Mouse (Mus musculus) T-cell, adult 2 months (primary cell): ENCODE results near the gene Slc16a10.

Experiments used
- DNase-seq: peaks from one replicate; pipeline ENCODE4 v3.0.0; 2022; ENCODE audit warnings: low spot score

The Slc16a10 gene

DNA sequence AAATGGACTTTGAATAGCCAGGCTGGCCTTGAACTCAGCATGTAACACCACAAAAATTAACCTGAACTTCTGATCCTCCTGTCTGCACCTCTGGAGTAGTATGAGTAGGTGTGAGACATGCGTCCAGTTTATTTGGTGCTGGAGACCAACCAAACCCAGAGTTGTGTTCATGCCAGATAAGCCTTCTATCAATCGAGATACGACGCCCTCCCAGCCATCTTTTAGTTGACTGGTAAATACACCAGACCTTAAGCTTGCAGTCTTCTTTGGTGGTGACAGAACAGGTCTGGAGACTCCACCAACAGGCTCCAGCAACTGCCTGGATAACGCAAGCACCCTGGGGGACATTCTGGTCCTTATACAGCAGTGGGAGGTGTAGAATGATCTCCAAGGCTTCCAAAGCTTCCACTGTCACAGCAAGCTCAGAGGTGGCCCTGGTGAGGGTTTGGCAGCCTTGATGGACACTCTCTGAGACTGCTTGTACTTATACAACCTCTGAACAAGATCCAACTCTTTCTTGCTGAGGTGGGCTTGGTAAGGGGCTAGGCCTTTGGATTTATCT, 7.6 kb upstream of the Slc16a10 start:
- DNase-seq: no peak

DNA sequence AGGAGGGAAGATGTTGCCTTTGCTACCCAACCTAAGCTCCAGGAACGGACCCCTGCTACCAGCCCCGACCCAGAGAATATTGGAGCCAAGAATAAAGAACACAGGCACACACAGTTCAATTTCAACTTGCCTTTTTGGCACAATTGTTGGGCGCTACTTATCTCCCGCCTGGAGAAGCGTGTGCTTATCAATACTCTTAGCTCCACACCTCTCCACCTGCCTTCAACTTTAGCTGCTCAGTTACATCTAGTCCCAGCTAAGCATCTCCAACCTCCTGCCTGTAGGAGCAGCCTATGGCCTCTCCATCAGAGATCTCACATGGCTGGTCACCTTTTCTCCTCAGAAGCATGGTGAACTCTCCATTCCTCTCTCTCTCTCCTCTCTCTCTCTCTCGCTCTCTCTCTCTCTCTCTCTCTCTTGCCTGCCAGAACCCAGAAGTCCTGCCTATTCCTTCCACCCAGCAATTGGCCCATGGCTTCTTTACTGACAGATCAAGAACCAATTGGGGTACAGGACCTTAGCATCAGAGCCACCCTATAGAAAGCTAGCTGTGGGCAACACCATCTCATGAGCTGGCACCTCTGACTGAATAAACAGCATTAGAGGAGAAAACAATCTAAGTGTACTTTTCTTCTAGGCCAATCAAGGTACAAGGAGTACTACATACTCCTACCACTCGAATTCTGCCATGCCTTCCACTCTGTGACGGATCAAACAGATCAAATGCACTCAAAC, 5.4 kb upstream of the Slc16a10 start:
- no peak for DNase-seq

DNA sequence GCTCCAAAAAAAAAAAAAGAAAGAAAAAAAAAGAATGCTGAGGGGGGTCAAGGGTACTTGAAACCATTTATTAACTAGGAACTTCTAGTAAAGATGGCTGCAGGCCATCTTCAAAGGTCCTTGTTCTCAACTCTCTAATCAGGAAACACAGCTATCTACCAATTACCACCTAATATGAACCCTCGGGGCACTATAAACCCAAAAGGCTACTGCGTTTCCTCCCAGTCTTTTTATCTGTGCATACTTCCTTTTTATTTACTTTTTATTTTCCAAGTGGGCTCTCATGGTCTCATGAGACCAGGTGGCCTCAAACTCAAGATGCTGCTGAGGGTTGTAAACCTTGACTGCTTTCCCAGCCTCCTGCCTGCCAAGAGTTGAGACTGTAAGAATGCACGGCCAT, 4.4 kb upstream of the Slc16a10 start:
- DNase-seq: no peak

DNA sequence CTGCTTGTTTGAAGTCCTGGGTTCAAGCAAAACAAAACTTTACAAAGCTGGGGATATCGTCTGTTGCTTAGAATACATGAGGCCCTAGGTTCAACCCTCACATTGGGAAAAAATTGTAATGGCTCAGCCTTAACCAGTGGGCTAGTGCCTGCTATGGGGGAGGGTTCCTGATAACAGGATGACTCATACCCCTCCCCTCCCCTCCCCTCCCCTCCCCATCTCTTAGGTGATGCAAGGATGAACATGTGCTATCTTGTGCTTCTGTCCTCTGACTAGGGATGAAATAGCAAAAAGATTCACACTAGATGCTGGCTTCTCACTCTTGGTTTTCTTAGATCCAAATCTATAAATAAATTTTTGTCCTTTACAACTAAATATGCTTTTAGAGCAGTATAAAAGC, 2.8 kb upstream of the Slc16a10 start:
- no peak for DNase-seq

DNA sequence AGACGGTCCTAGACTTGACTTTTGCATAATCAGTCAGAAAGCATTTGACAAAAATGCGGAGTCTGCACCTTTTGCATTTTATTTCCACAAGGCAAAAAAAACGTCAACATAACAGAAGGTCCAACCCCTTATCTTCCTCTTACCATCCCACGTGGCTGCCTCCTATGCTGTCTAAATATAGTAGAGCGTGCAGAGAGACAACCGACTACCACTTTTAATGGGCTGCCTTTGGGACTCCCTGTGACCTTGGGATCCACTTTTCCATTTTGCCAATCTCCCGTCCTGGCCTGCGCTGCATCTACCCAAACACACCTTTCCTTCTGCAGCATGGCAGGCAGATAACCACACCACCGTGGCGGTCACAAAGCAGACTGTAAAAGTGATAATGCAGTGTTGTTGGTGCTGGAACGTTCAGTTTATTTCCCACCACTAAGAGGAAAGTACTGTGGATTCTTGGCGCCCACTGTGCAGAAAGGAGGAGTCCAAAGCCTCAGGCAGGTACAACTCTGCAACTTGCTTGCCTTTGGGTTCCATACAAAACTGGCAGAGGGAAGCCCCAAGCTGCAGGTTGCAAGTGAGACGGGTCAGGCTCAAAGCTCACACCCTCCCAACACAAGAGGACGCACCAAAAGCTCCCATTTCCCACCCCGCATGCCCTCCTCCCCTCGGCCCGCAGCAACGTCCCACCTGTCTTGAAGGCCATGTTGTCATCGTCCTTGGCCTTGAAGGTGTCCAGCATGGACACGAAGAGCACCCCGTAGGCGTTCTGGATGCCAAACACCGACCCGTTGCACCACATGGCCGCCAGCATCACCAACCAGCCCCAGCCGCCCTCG, 824 bp downstream of the Slc16a10 start:
- no peak for DNase-seq

DNA sequence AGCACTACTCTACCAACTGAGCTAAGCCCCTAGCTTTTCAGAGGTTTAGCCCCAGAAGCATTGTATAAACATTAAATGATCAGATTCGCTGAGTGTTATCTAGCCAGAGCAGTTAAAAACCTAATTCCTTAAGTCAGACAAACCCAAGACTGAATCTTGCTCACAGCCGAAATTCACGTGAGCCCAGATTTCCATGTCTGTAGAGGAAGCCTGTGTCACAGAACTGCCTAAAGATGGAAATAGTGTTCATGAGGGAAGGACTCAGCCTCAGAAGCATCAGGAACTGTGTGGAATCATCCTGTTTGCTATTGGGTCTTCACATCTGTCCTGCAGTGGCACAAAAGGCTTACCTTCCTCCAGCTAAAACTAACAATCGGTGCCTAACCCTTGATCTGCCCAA, 2.4 kb downstream of the Slc16a10 start:
- DNase-seq: no peak

DNA sequence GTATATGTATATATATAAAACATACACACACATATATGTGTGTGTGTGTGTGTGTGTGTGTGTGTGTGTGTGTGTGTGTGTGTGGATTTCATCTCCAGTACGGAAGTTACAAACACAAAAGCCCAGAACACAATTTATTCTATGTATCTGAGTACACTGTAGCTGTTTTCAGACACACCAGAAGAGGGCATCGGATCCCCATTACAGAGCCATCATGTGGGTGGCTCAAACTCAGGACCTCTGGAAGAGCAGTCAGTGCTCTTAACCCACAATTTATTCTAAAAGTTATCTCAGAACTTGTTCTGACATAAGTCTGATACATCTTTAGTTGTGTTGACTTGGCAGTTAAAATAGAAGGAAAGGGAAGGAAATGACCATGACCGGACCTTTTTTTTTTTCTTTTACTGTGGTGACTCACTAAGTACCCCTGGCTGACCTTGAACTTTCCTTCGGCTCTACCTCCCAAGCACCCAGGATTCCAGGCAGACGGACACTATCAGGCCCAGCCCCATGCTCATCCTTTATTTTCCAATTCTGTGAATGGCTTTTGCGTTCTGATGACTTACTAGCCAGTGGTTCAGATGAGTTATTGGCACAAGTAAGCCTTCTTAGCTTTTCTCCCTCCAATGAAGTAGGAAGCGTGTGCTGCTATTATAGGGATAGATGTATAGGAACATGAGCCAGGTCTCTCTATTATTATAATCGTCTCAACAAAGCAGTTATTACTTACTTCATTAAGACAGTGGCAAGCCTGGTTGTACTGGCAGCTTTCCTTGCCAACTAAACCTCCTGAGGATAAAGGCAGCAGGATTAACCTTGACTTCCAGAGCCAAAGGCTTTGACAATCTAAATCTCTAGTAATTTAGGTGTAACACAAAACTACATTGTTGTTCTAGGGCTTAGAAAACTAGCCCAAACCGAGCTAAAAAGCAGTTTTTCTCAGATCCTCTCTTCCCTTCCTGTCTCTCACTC, 6.0 kb downstream of the Slc16a10 start:
- no peak for DNase-seq

DNA sequence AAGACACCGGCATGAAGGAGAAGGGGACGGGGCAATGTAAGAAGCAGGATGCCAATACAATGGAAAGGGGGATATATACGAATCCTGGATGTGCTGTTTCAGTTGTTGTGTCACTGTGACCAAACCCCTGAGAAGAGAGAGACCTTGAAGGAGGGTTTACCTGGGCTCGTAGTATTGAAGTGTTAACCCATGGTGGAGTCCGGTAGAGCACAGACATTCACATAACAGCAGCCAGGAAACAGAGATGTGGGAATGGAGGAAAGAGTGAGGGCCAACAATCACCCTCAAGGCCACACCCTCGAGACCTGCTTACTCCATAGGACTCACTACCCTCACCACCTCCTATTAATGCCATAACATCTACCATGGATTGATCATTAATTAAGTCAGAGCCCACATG, 7.2 kb downstream of the Slc16a10 start:
- no peak for DNase-seq

DNA sequence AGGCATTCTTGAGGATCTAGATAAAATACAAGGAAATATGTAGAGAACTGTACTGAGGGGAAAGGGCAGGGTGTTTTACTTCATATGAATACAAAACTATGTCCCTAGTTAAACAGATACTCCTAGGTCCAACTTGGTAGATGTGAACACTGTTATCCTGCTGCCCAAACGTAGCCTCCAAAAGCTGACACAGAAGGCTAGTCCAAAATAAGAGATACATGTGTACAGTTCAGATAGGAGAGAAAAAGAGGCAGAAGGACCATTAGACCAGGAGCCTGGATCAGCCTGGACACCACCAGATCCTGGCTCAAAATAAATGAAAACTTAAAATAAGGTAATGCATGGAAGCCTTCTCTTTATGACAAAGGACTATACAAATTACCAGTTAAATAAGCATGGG, 8.4 kb downstream of the Slc16a10 start:
- DNase-seq: no peak

DNA sequence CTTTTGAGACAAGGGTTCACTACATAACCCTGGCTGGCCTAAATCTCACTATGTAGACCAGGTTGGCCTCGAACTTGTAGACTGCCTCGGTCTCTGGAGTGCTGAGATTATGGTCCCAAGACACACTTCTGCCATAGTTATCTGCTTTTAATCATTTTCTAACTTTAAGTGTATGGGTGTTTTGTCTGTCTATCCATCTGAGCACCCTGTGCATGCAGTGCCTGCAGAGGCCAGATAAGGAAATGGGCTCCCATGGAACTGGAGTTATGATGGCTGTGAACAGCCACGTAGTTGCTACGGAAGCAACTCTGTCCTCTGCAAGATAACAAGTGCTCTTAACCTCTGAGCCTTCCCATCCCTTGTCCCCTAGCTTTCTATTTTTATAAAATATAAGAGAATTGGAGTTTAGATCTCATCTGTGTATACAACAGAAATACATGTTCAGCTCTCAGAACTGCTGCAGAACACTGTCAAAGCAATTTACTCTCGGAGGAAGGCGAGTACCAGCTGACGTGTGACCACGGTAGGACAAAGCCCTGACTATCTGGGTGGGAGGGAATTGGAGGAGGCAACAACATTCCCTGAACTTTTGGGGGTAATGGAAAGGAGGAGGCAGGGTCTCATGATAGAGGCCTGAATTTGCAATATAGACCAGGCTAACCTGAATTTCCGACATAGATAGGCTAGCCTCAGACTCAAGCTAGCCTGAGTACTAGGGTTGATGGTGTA, 10.2 kb downstream of the Slc16a10 start:
- DNase-seq: no peak

DNA sequence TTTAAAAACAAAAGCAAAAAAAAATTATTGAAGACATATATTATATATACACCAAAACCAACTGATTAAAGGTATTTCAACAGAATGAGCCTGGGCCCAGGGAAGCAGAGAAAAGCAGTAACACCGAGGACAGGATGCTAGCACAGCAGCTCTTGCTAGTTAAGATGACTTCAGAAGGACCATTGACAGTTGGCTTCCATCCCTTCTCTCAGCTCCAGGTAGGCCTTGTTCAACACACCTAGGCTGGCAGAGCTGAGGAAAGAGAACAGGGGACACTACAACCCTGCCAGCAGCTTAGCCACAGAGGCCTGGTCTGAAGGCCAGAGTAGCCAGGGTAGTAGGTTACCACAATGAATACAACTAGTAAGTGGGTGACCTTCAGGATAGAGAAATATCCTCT, 11.9 kb downstream of the Slc16a10 start:
- no peak for DNase-seq

DNA sequence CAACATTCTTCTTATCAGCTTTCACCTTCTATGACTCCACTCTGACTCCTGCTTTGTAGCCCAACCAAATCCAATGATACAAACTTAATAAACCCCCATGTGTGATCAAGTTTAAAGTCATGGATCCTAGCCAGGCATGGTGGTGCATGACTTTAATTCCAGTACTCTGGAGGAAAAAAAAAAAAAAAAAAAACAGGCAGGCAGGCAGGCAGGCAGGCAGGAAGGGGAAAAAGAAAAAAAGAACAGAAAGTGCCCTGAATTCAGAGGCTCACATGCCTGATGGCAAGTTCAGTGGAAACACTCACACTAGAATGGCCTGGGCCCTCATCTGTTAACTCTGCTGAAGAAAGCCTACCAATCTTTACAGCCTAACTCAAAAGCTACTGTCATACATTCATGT, 12.9 kb downstream of the Slc16a10 start:
- no peak for DNase-seq

DNA sequence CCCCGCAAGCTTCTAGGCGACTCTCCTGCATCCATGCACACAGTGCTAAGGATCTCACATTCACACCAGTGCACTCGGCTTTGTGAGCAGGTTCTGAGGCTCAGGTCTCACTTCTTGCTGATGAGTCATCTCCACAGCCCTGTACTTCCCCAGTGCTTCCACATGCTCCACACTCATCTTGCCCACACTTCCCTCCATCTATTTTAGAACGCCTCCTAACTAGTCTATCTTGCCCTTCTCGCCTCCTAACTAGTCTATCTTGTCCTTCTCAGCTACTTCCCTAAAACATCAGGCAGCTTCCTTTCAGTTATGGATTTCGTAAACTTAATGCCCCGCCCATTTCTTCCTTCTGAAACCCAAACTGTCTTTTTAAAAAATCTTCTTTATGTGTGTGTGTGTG, 13.6 kb downstream of the Slc16a10 start:
- DNase-seq: no peak

DNA sequence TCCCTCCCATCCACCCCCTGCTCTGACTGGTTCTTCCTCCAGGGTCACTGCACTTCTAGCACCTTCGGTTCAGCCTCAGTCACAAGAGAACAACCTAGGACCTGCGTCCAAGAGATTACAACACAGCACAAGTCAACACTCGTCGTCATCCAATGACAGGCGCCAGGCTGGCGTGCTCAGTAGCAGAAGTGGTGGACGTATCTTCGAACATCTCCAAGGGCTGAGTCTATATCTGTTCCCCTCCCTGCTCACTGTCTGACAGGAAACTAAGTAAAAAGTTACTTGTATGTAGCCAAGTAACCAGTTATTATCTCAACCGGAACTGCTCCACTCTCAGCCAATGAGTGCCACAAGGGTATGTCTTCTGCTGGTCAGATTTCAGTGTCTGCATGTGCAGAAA, 16.9 kb downstream of the Slc16a10 start:
- peak; percentile 13 for DNase-seq

DNA sequence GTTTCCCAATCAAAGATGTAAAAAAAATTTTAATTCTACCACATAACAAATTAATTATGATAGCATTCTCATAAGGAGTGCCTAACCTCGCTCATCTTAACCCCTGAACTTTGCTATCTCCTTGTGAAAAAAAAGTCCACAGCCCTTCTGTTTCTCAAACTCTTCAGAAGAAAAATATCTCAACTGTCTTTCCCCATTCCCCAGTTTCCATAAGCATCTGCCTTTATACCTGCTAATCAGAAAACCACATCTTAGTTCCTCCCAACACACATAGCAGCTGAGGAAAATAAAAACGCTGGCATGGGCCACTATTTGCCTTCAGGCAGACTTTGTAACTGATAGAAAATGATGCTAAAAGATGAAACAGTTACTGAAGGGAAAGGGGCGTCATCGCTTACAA, 17.5 kb downstream of the Slc16a10 start:
- no peak for DNase-seq

DNA sequence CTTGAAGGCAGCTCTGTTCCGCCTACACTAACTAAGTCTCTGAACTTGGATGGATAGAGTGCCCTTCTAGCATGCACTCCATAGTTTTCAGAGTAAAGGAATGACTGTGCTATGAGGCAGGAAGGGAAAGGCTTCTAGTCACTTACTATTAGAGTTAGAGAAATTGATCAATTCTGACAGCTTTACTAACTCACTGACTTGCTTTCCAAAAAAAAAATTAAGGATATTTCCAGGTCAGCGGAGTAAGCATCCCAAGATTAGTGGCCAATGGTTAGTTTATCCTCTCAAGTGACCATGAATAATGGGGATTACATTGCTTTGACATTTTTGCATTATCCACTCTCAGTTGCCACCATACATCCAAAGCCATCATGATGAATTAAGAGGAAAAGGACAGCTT, 18.0 kb downstream of the Slc16a10 start:
- no peak for DNase-seq

DNA sequence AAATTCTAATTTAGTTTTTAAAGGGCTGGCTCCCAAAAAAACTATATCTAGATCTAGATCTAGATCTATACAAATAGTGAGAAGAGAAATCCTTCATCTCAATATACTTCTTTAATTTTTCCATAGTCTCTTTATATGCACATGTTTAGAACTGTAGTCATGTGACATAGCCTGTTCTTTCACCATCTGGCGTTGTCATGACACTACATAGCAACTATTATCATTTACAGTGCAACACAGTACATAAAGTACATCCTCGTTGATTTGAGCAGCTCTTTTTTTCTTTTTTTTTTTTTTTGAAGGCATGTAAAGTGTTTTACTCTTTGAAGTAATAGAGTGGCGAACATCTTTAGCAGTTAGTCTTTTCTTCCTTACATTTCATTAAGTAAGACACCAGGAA, 22.6 kb downstream of the Slc16a10 start:
- no peak for DNase-seq

DNA sequence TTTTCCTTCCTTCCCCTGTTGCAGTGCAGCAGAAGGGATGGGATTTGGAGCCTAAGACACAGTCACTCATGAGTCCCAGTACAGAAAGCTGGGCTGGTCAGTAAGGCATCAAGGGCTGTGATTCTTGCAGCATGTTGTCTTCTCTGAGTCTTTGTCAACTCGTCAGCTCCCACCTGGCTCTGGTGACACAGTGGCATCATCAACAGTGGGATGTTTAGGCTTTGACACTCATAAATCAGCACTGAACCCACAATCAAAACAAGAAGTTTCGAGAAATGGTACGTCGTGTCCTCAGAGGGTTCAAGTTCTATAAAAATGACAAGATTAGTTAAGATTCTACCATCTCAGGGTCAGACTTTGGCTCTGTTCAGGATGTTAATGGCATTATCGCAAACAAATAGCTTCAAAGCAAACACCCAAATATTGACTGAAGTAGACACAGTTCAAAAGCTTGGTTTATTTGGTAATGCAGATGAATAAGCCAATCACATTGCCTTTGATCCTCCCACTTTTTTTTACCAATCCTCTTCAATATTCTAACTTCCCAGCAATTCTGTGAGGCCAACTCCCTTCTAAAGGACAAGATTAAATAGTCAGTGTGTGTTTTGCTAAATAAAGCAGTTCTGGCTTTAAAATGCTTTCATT, 23.2 kb downstream of the Slc16a10 start:
- no peak for DNase-seq

DNA sequence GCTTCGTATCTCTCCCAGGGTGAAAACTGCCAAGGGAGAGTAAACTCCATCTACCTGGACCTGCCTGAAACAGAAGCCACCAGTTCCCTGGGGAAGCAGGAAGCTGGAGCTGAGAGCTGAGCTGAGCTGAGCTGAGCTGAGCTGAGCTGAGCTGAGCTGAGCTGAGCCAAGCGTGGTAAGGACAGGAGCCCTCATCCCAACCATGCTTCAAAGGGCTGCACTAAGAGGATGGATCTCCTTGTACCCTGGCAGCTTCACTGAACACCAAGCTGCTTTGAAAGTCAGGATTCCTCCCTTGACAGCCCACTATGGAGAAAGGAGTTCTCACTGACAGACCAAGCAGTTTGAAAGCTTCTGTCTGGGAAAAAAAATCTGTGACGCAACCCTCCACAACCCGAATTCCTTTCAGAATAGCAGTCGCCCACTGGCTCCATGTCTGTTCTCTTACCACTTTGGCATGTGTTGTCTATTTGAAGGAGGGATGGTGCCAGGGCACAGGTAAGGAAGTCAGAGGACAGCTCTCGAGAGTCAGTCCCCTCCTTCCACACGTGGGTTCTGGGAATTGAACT, 28.5 kb downstream of the Slc16a10 start:
- DNase-seq: no peak

DNA sequence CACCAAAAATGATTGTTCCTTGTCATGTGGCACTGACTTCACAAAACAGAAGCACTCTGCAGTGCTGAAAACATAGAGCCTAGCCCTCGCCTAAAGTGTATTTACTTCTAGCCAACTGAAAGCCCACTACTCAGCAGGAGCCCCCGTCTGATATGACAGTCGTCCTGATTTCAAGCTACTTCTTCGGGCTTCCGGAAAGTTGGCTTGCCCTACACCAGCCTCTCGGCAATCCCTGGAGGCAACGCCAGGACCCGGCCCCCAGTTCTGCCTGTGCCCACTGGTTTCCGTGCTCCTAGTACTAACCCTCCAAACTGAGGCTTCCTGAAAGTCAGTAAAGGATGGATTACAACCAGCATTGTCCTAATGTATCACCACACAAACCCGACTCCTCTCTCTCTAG, 29.8 kb downstream of the Slc16a10 start:
- DNase-seq: no peak

DNA sequence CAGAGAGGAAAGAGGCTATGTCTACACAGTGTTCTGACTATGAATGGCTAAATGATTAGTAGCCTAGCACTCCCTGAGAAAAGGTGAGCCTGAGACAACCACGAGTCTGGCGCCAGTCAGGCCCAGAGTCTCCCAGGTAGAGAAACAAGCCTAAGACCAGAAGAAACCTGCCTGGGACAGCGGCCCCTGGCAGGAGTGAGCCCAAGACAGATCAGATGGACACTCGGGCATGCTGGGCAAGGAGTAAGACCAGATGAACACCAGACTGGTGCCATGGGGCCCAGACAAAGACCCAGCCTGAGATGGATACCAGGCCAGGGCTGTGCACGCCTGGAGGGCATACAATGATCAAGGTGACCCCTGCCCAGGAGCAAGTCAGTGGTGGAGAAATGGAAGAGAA, 32.5 kb downstream of the Slc16a10 start:
- no peak for DNase-seq
